20 mouse cellular contexts compared by ENCODE assay signal in the genomic region with DNA sequence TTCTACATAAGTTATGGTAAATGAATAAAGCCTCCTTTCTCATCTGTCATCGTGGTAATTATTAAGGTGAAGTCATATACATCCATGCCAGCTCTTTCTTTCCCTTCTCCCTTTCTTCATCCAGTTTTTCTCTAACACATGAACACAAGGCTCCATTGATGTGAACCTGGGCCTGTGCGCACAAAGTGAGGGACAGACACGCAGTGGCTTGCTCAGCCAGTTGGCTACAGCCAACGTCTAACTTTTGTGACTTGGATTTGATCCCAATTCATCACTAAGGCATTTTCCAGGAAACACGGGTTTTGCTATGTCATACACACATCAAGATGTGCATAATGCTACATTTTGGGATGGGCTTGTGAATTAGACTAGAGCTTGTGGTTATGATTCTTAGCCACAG.
"Had no signal": no experiment of that assay in that cellular context is flagged by ENCODE, and none has a peak within 500 bp of the region (broad histone marks: within the 10 kb centered on the region; RNA-seq: fewer than 3 reads in every experiment).

No protein-coding gene starts in this region.

- H3K4me1 ChIP-seq: midbrain, embryonic 15.5 days; neural tube, embryonic 15.5 days; stomach, embryonic 15.5 days had no signal

- H3K9ac ChIP-seq: liver, embryonic 14.5 days; lung, embryonic 14.5 days; midbrain, embryonic 13.5 days; midbrain, embryonic 15.5 days; neural tube, embryonic 13.5 days; neural tube, embryonic 15.5 days; stomach, embryonic 15.5 days had no signal

- DNase-seq: lung, adult 18-20 months; lung, embryonic 14.5 days; lung, postnatal 10 days; lung, postnatal 4 days; retina, postnatal 1 day; right cerebral cortex, adult 18-20 months; right cerebral cortex, postnatal 25 days; right cerebral cortex, postnatal 4 days; thymus, adult 2 months; thymus, postnatal 25 days; thymus, postnatal 4 days had no signal

- ATAC-seq: midbrain, embryonic 13.5 days; midbrain, embryonic 15.5 days had no signal

- H3K27me3 ChIP-seq: midbrain, embryonic 13.5 days; midbrain, embryonic 15.5 days; neural tube, embryonic 13.5 days; neural tube, embryonic 15.5 days; stomach, embryonic 15.5 days had no signal

- H3K4me2 ChIP-seq: lung, embryonic 14.5 days; midbrain, embryonic 13.5 days; midbrain, embryonic 15.5 days; neural tube, embryonic 13.5 days; neural tube, embryonic 15.5 days; stomach, embryonic 15.5 days had no signal

- H3K27ac ChIP-seq: liver, embryonic 14.5 days; midbrain, embryonic 10.5 days; midbrain, embryonic 13.5 days; midbrain, embryonic 15.5 days; neural tube, embryonic 13.5 days; neural tube, embryonic 15.5 days; stomach, embryonic 15.5 days; stomach, postnatal 0 days had no signal

- H3K4me3 ChIP-seq: midbrain, embryonic 10.5 days; midbrain, embryonic 13.5 days; midbrain, embryonic 15.5 days; myocyte; neural tube, embryonic 13.5 days; neural tube, embryonic 15.5 days; stomach, embryonic 15.5 days had no signal

- H3K9me3 ChIP-seq: midbrain, embryonic 10.5 days; midbrain, embryonic 13.5 days; midbrain, embryonic 15.5 days; neural tube, embryonic 13.5 days; neural tube, embryonic 15.5 days; stomach, embryonic 15.5 days had no signal

- H3K36me3 ChIP-seq: midbrain, embryonic 10.5 days; midbrain, embryonic 15.5 days; stomach, embryonic 15.5 days had no signal
